Mouse (Mus musculus) frontal cortex, postnatal 25 days (tissue): Measurements from ENCODE around the gene Btbd35f23.
"Not testable (repeated sequence)": the region's sequence is repeated elsewhere in the genome, so short reads cannot be mapped to it uniquely, and the experiment has no call there.

Experiments
- DNase-seq, 2 experiments: peaks; one replicate each; pipeline ENCODE4 v3.0.0; 2022; ENCODE audit warnings: low spot score in 2 of 2

The Btbd35f23 gene

GRCm38 (mm10) chrX:3076575-3076974, at the start of gene Btbd35f23:
Gene Btbd35f23 (plus strand): TSS chrX:3076875.
- DNase-seq = not testable (repeated sequence)
